ENCODE assay signal across 17 mouse cellular contexts in the genomic region with DNA sequence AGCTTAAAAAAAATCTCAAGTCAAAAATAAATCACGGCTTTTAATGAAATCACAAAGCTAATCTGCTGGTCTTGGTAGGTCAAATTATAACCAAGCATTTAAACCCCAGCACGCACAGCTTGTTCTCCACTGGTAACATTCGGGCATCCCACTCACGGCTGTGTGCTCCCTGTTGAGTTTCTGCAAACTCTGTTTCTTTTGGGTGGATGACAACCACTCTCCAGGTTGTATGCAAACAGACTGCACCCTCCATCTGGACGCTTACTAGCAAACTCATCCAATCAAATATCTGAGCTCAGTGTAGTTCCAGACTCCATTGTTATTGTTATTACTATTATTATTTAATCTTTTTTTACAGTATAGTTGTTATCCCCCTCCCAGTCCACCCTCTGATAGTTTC.
A peak's percentile ranks its signal among the peaks of the same experiment; 100 is the strongest.
DNase-seq lines count a peak whose midpoint lies in the region.
"Had no signal": no experiment of that assay in that cellular context is flagged by ENCODE, and none has a peak within 500 bp of the region (broad histone marks: within the 10 kb centered on the region; RNA-seq: fewer than 3 reads in every experiment).

No protein-coding gene starts in this region.

- DNase-seq in layer of hippocampus, adult 18-20 months (ENCODE audit: low spot score in 2 of 2): peak; percentile 64 to 86
- DNase-seq in layer of hippocampus, adult 9-10 months (ENCODE audit: low spot score): peak; percentile 26
- DNase-seq in layer of hippocampus, postnatal 36 days: peak; percentile 47 to 54
- no peak for DNase-seq in right cerebral cortex, adult 2 months (ENCODE audit: low spot score in 2 of 2)
- no peak for DNase-seq in lung, postnatal 36 days
- DNase-seq in cerebellum, adult 18-20 months: no peak
- DNase-seq: adrenal gland, adult 2 months; adrenal gland, postnatal 25 days; cerebellum, adult 2 months; cerebellum, adult 9-11 months; cerebellum, postnatal 25 days; embryo, embryonic 11 days; gastrocnemius, postnatal 10 days; gastrocnemius, postnatal 36 days; heart, adult 2 months; heart, postnatal 14 days; heart, postnatal 4 days had no signal

Comparison
In these comparisons a context has a peak if more than half of its experiments do, and no peak if none do; other contexts are left out.
1. DNase-seq: peak in layer of hippocampus, adult 18-20 months (2 of 2), layer of hippocampus, adult 9-10 months (single experiment) and layer of hippocampus, postnatal 36 days (2 of 2); none in right cerebral cortex, adult 2 months (0 of 2), lung, postnatal 36 days (single experiment) and cerebellum, adult 18-20 months (0 of 2).